Mouse (Mus musculus) liver, adult 2 months (tissue): ENCODE data around the gene Ccdc170.
"Not testable (repeated sequence)": the region's sequence is repeated elsewhere in the genome, so short reads cannot be mapped to it uniquely, and the experiment has no call there.

Experiments
- CTCF ChIP-seq: fragments of 200-500 bp; IDR thresholded peaks from 2 replicates; pipeline ENCODE4 v1.5.1; 2011; ENCODE audit warnings: low read depth, low read length, control low read depth
- POLR2A ChIP-seq: fragments of 200-500 bp; IDR thresholded peaks from 2 replicates; pipeline ENCODE4 v1.6.1; 2011; ENCODE audit warnings: low read length, control low read depth; ENCODE audit not compliant: insufficient read depth; ENCODE audit errors: extremely low read depth

DNA sequence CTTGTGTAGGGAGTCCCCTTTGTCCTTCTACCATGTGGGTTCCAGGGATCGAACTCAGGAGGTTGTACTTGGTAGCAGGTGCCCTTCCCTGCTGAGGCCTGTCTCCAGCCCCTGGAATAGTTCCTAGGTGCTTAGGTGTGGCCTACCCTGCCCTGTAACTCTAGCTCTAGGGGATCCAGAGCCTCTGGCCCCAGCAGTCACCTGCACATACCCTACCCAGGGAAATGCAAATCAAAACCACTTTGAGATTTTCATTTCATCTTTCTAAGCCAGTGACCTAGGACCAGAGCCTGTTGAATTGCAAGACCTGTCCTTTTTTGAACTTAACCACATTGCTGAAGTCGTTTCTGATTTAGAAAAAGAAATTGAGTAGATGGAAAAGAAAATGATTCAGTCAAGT, 48.4 kb upstream of the Ccdc170 start:
- TF ChIP-seq CTCF, POLR2A: not testable (repeated sequence)
